Mouse (Mus musculus): ENCODE results near the gene Gopc.

The Gopc gene

DNA sequence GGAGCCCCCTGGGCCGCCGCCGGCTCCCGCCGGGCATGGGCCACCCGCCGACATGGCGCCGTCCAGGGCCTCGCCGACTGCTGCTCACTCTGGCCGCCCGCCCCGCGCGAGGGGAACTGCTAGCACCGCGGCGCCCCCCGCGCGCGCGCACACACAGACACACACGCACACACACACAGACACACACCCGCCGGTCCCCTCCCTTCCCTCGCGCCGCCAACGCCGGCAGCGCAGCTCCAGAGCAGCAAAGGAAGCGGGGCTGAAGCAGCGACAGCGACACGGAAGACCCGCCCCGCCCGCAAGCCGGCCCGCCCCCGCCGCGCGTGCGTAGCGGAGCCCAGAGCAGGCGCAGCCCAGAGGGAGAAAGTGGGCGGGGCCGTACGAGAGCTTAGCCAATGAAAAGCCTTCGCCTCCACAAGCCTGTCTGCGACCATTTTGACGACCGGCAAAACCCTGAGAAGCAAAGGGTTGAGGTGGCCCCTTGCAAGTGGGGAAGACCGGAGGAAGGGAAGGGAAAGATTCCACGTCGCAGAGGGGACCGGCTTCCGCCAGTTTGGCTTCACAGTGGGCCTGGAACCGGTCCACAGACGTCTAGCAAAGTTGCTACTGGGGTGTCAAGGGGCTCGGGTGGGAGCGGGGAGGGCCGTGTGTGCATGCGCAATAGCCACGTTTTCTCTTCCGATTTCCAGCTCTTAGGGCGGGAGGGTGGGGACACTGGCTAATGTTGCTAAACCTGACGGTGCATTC lies at the start of gene Gopc:
Gopc (minus strand) TSS at position 280 of the 747 bp plus-strand sequence.
- DNase-seq (ENCODE audit: extremely low spot score, low read depth, low spot score), result peak; percentile 81

DNA sequence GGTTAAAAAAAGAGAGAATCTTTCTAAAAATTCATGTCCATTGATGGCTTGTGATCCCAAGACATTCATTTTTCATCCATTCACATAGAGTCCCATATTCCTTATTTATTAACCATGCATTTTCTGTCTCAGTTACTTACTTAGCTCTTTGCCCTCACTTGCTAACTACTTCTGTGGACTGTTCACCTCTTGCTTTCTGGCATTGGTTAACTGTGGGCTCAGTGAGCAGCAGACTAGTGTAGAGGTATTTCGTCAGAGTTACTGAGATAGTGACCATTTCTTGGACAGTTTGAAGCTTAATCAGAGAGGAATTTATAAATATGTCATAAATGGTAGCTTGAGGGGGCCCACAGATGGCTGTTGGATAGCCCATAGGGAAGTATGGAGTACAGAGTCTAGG lies 49.0 kb upstream of the Gopc start:
- no peak for DNase-seq (ENCODE audit: extremely low spot score, low read depth, low spot score)

DNA sequence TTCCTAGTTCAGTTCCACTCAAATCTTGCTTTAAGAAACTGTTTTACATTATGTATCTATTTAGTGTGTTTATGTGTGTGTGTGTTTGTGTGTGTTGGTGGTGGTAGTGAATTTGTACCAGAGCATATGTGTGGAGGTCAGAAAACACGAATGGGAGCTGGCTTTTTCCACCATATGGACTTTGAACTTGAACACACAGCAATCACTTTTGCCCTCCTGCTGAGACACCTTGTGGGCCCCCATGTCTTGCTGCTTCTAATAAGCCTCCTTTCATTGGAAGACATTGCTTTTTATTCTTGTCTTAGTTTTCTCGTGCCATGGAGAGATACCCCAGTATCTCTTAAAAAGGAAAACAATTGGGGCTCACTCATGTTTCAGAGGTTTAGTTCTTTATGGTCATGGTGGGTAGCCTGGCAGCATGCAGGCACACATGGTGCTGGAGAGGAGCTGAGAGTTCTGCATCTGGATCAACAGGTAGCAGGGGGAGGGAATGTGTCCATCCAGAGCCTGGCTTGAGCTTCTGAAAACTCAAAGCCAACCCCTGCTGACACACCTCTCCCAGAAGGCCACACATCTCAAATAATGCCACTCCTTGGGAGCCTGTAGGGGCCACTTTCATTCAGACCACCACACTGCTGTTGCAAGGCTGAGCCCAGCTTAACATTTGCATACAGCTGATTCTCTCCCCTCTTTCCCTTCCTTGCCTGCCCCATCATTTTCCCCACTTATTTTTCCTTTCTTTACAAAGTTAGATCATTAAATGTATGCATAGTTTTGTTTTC lies 45.9 kb upstream of the Gopc start:
- DNase-seq (ENCODE audit: extremely low spot score, low read depth, low spot score), result no peak

DNA sequence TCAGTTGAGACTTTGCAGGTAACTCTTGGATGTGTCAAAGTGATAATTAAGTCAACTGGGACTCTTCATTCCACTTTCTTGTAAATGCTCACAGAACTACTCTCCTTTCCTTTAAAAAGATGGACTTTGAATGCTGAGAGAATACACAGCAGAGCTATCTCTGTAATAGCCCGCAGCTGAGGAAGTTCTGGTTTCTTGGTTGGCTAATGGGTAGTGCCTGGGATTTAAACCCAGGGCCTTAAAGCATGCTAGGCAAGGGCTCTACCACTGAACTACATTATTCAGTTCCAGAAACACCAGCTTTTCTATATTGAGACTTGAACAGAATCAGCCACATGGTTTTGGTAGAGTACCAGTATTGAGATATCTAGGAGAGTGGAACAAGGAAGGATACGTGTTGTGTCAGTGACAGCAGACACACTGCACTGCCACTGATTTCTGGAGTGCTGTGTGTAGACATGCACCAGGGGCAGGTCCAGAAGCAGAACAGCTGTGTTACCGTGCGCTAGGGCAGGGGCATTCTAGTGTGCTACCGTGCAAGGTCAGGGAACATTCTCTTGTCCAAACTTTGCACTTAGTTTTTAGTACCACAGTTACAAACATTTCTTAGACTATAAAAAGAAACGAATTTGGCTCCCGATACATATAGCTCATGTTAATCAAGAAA lies 44.5 kb upstream of the Gopc start:
- no peak for DNase-seq (ENCODE audit: extremely low spot score, low read depth, low spot score)

DNA sequence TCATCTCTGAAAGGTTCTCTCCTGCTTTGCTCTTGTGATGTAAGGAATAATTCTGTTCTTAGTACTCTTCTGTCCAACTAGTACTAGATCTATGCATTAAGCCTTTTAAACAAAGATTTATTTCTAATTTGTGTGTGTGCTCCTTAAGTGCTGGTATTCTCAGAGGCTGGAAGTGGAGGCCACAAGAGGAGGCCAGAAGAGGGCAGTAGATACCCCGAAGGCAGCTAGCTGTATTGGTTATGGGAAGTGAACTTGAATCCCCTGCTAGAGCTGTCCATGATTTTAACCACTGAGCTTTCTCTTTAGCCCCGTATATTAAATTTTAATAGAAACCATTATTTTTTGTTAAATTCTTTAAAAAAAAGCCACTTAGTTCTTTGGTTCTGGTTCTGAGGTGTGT lies 41.2 kb upstream of the Gopc start:
- DNase-seq (ENCODE audit: extremely low spot score, low read depth, low spot score), result no peak

DNA sequence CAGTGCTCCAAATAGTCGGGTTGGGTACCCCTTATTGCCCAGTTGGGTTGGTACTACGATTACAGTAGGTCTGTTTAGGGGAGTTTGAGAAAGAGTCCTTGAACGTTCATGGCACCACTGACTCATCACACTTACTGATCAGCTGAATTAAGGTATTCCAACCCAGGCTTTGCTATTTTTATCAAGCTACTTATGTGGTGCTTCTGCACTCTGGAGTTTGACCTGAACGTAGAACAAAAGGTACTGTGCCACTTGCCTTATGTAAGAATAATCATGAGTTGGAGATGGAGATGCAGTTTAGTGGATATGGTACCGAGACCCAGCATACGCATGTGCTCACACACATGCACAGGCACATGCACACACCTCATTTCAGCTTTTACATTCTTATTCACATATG lies 39.8 kb upstream of the Gopc start:
- DNase-seq (ENCODE audit: extremely low spot score, low read depth, low spot score), result no peak

DNA sequence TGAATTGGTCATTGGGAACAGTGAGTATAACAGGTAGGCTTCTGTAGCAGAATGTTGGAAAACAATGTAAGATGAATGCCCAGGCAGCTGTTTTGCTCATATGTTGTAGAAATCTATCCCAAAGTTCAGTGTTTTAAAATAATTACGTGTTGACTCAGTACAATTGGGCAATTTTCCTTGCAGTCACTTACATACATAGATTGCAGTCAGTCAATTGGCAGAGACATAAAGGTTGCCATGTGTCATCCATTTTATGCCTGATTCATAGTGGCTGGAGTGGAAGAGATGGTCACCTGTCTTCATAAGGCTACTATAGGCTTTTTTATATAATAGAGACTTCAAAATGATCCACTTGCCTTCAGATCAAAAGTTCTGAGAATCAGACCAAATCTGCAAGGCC lies 38.6 kb upstream of the Gopc start:
- no peak for DNase-seq (ENCODE audit: extremely low spot score, low read depth, low spot score)

DNA sequence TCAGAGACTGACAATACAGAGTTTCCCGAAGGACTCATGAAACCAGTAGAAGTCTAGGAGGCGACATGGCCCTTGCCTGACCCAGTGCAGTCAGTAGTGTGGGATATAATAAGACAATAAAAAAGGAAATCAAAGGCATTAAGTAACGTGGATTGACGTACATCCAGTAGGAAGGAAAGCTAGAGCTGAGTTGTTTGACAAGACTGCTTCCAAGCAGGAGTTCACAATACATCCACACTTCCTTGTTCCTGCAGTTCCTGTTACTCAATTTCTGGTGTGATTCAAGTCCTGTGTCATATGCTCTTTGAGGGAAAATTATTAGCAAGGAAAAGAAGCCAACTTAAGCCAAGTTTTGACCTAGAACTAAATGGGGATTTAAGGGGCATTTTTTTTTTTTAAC lies 37.5 kb upstream of the Gopc start:
- no peak for DNase-seq (ENCODE audit: extremely low spot score, low read depth, low spot score)

DNA sequence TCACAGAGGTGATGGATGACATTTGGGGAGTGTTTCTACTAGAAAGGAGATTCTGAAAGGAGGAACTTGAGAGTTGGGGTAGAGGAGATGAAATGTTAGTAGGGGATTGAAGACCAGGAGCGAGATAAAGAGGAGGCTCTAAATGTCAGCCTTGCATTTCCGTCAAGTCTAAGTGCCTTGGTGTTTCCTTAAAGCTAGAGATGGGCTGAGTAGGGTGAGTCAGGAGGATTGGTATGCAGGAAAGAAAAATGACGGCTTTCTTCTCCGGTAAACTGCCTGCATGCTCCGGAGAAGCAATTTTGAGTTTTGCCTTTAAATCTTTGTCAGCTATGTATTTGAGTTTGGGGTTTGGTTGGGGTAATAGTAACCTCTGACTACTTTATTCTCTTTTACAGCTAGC lies 37.0 kb upstream of the Gopc start:
- no peak for DNase-seq (ENCODE audit: extremely low spot score, low read depth, low spot score)

DNA sequence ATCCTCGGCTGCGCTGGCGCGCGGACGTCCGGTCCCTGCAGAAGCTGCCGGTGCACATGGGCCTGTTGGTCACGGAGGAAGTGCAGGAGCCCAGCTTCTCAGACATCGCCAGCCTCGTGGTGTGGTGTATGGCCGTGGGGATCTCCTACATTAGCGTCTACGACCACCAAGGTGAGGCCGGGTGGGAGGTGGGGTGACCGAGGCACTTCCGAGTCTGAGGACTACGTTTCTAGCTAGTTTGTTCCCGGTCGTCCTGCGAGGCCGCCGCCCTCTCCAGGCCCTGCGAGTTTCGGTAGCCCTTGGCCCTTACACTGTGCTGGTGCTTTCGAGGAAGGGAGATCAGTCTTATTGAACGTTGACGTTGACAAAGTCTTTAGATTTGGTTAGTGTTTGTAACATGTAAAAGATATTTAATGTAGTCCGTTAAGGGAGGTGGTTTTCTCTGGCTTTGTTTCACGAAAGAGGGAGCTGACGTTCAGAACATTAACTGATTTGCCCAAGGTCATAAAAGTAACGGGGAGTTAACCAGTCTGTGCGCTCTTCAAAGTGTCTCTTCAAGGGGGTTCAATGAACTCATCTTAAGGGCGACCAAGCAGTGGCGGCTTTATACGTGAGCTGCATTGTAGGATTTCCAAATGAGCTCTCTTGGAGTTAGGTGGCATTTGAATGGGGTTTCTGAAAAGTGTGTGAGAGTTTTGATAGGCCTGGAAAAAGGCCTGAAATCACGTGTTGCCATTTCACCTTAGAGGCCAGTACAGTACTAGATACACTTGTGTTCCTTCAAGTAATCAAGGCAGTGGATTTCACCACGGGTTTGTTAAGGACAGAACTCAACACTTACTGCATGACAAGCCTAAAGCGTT lies 36.3 kb upstream of the Gopc start:
- DNase-seq (ENCODE audit: extremely low spot score, low read depth, low spot score), result peak; percentile 24

DNA sequence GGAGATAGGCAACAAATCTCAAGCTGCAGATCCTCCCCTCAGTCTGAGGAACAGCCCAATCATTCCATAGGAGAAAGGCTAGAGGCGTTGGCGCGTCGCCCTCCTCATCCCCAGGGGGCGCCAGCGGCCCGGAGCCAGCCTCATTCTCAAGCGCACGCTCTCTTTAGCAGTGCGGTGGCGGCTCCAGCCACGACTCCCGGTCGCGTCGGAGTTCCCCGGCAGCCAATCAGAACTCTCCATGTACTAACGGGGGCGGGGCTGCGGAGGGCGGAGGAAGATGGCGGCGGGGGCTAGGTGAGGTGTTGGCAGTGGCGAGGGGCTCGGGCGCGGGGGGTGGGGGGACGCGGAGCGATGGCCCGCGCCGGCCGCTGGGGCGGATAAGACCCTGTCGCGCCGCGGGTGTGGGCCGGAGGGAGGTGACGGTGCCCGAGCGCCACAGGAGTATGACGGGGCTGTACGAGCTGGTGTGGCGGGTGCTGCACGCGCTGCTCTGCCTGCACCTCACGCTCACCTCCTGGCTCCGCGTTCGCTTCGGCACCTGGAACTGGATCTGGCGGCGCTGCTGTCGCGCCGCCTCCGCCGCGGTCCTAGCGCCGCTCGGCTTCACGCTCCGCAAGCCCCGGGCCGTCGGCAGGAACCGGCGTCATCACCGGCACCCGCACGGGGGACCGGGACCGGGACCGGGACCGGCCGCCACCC lies 35.5 kb upstream of the Gopc start, which contains the start of gene Nus1:
Nus1 (plus strand) TSS at position 249 of the 699 bp plus-strand sequence.
- peak; percentile 77 for DNase-seq (ENCODE audit: extremely low spot score, low read depth, low spot score)

DNA sequence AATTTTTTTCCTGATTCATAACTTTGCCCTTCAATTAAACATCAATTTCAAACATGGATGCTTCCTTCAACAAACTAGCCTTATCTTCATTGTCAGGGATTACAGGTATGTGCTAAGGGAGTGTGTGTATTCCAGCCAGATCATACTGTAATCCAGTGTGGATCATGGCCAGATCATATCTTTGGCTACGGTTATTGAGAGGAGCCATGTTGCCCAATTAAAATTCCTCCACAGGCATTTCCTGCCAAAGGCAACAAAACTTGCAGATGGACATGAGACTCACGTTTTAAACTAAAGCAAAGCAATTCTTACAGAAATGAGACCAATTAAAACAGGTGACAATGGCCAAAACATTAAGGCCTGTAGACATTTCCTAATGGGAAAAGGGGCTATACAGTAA lies 34.5 kb upstream of the Gopc start:
- no peak for DNase-seq (ENCODE audit: extremely low spot score, low read depth, low spot score)

DNA sequence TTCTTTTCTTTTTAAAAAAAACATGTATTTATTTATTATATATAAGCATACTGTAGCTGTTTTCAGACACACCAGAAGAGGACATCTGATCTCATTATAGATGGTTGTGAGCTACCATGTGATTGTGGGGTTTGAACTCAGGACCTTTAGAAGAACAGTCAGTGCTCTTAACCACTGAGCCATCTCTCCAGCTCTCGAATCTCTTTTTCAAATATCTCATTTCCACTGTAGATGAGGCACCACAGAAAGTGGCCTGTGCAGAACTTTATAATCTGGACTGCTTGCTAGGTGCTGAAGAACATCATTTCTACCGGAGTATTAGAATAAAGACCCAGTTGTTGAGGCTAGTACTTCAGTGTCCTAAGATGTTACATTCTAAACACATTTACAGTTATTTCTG lies 33.1 kb upstream of the Gopc start:
- no peak for DNase-seq (ENCODE audit: extremely low spot score, low read depth, low spot score)

DNA sequence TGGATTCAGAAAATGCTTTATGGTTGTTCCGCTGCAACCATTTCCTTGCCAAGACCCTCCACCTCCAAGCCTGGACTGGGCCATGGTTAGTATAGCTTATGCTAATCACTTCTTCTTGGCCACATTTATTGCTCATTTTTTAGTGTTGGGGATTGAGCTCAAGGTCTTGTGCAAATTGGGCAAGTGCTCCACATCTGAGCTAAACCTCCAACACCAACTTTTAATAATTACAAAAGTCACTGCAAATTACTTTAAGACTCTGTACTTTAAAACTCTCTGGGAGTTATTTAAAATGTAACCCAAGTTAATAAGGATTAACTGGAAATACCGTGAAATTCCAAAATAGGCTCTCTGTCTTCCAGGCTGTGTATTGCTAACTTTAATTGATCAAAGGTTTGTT lies 25.6 kb upstream of the Gopc start:
- no peak for DNase-seq (ENCODE audit: extremely low spot score, low read depth, low spot score)

DNA sequence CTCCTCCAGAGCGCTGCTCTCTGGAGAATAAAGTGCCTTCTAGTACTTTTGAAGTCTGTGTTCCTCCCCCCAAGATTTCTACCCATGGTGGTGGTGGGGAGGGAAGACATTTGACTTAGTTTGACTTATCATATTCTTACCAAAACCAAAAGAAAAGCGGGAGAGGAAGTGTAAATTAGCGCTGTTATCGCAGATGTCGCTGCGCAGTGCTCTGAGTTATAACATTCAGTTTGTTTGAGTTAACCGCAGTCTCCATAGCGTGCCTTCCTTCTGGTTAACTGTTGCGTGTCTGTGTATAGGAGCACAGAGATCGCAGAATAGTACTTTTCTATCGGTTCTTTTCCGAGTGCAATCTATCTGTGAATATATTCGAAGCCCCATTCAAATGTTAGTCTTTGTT lies 23.2 kb upstream of the Gopc start:
- no peak for DNase-seq (ENCODE audit: extremely low spot score, low read depth, low spot score)

DNA sequence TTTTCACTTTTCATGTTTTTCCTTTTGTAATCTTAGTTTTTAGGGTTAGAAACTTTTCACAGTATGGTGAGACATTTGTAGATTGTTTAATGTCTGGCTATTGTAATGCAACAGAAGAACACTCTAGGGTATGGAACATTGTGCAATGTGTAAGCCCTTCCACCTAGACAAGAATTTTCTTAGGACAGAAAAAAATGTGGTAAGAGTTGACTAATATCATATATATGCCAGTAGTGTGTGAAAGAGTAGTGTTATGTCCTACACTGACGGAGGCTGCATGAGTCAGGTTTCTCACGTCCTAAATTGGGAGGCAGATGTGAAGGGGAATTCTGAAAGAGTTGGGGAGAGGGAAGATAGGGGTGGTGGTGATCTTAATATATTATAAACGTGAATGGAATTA lies 17.8 kb upstream of the Gopc start:
- no peak for DNase-seq (ENCODE audit: extremely low spot score, low read depth, low spot score)

DNA sequence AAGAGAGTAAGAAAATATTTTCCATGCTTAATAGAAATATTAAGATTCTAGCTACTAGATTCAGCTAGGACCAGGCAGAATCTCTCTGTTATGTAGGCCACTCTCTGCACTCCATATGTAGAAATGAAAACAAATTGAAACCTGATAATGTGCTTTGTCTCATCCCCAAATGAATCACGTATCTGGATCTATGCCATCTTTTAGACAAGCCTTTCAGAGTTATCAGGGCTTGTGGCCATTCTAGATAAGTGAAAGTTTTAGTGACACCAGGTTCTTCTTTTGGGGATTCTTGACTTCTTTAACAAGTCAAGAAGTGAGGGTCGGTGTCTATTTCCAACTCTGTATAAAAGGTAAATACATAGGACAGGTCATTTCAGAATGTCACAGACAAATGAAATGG lies 16.8 kb upstream of the Gopc start:
- no peak for DNase-seq (ENCODE audit: extremely low spot score, low read depth, low spot score)

DNA sequence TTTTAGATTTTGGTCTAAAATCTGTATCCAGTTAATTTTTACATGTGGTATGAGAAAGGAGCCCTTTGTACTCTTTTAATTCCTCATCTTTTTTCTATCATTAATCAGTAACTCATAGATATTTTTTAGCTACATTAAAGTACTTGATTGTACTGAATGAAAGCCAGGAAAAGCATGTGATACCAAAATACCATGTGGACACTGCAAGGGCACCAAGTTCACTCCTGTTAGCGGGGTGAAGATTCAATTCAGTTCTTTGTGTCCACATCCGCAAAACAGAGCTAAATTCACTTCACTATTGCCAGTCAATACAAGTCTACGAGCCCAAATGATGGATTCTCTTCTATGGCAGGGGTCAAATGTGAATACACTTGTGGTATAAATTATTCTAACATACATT lies 14.7 kb upstream of the Gopc start:
- no peak for DNase-seq (ENCODE audit: extremely low spot score, low read depth, low spot score)

DNA sequence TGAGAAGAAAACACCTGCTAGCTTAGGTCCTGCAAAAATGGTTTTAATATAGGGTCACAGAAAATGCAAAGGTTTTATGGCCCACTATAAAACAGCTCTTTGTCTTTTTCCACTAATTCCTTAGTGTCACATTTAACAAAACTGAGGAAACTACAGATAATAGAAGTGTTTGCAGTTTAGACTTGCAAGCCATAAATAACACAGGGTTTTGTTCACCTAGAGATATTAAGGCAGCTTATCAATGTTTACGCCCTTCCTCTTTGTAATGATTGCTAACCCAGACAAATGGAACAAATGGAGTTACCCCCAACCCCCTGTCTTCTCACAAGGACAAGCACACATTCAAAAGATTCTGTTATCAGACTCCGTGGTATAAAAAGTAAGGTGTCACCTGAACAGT lies 9.3 kb upstream of the Gopc start:
- DNase-seq (ENCODE audit: extremely low spot score, low read depth, low spot score), result no peak

DNA sequence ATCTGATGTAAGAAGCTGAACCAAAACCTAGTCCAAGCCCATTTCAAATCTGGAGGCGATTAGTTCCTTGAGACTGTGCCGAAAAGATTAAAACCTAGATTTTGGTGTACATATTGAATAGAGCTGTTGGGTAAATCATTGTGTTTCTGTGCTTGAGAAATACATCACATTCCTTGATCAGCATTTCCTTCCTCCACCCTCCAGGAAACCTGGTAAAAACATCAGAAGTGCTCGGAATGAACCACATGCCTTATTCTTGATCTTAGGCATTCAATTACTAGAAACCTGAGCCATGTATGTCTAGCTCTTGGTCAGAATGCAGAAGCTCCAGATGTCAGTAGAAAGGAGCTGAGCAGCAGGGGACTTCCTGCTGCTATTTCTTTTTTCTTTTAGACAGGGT lies 7.5 kb upstream of the Gopc start:
- DNase-seq (ENCODE audit: extremely low spot score, low read depth, low spot score), result no peak
